Mouse (Mus musculus): ENCODE data around the gene Itprip. TPM values are rescaled to one million over a fixed set of nuclear protein-coding genes. Genes with fewer than 3 reads are reported as not detected.
A peak's percentile ranks its signal among the peaks of the same experiment; 100 is the strongest.

Itprip gene
- 6.1 and 6.2 TPM in 2 replicates for polyA plus RNA-seq (2012; rRNA removed)

DNA sequence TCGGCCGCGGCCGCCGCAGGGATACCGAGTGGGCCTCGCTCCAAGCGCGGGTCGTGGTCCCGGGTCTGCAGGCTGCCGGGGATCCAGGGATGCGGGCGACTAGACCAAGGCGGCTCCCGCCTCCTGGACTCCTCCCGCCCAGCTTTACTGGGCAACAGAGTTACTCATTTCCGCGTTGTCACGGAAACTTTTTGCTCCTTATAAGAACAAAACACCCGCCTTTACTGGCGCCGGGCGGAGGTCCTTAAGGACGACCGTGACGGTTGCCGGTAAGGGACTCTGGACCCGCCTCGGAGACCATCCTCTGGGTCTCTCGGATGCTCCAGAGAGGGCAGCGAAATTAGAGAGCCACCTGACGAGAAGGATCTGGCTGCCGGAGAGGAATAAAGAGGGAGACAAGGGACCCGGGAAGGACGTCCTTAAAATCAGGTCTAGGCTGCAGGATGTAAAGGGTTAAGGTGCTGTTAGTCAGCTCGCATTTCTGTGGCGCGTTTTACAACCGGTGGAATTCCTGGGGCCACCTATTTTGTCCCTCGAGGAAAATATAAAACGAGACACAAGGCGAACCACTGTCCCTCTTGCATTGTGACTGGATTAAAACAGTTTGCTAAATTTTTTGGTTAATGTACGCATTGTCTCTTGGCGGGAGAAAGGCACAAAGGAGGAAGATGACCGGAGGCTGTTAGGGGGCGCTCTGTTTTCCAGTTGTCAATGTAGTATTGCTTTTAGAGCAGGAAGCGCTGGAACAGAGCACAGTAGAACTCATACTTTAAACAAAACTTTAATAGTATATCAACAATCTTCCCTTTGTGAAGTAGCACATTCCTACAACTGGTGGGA is at the start of gene Itprip, which contains the start of gene Cfap43:
Gene Itprip, minus strand, starts transcription at position 174 of the 840 bp plus-strand sequence.
Gene Cfap43, minus strand, starts transcription at position 162 of the 840 bp plus-strand sequence.
- TF ChIP-seq POLR2A (IDR thresholded peaks at IDR 0.05; ENCODE audit: borderline replicate concordance, extremely low read depth, insufficient read depth, insufficient read length, poor library complexity, severe bottlenecking) (0 out of 2 replicates have a peak, but pooled peaks have one; percentile 13), CTCF (IDR thresholded peaks at IDR 0.05; ENCODE audit: borderline replicate concordance, extremely low read depth, insufficient read depth, insufficient read length) (peak; percentile 52; the same call in 1 of the 2 replicates)
- peak; percentile 92 for DNase-seq (ENCODE audit: low read depth)

DNA sequence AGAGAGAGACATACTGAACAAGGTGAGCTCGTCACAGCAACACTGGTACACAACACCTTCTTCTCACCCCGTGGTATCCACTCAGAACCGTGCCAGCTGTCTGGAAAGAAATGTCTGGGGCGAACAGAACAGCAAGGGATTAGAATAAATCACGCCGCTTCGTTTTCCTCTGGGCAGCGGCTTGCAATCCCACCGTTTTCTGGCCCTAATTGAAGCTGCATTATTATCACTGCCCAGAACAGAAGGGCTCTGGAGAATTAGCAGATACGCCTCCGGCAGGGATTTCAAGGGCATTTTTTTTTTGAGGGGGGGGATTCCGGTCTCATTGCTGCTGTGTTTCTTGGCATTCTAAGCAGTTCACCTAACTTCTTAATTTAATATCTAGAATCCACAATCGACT is 39.1 kb upstream of the Itprip start:
- DNase-seq (ENCODE audit: low read depth) = peak; percentile 67
- TF ChIP-seq CTCF (IDR thresholded peaks at IDR 0.05; ENCODE audit: borderline replicate concordance, extremely low read depth, insufficient read depth, insufficient read length) (no peak), POLR2A (IDR thresholded peaks at IDR 0.05; ENCODE audit: borderline replicate concordance, extremely low read depth, insufficient read depth, insufficient read length, poor library complexity, severe bottlenecking) (no peak)

DNA sequence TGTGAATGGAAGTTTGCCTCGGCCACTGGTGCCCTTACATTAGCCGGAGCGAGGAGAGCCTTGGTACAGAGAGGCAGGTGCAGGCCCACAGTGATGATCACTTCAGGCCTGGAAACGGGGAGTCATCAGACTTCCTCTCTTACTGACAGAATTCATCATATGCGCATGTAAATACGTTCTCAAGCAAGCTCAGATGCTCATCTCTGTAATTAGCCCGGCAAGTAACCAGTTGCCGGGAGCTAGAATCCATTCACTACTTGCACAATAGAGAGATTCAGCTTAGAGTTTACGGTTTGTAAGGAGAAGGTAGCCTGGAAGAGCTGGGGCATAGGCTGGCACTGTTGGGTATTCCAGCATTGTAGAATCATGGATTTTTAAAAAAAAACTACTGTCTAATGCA is 34.1 kb upstream of the Itprip start:
- peak; percentile 63 for DNase-seq (ENCODE audit: low read depth)

DNA sequence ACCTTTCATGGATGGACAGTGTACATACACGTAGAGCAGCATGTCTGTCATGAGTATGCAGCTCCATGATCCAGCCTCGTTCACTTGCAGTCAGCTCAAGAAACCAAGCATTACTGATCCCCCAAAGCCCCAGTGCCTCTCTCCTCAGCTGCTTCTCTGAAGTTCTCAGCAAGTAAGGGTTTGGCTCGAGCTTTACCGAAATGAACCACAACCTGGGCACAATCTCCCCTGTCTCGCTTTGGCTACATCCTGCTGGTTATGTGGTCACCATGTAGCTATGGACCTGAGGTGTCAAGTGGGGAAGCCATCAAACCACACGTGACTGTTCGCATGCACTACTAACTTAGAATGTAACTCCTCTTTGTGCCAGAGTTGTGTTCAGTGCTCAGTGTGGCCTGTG is 31.8 kb upstream of the Itprip start:
- TF ChIP-seq CTCF (IDR thresholded peaks at IDR 0.05; ENCODE audit: borderline replicate concordance, extremely low read depth, insufficient read depth, insufficient read length) = no peak
- no peak for TF ChIP-seq POLR2A (IDR thresholded peaks at IDR 0.05; ENCODE audit: borderline replicate concordance, extremely low read depth, insufficient read depth, insufficient read length, poor library complexity, severe bottlenecking)
- DNase-seq (ENCODE audit: low read depth) = no peak

More for the DNA sequence above, 34.1 kb upstream of the Itprip start:
- TF ChIP-seq CTCF (IDR thresholded peaks at IDR 0.05; ENCODE audit: borderline replicate concordance, extremely low read depth, insufficient read depth, insufficient read length) (no peak), POLR2A (IDR thresholded peaks at IDR 0.05; ENCODE audit: borderline replicate concordance, extremely low read depth, insufficient read depth, insufficient read length, poor library complexity, severe bottlenecking) (no peak)

DNA sequence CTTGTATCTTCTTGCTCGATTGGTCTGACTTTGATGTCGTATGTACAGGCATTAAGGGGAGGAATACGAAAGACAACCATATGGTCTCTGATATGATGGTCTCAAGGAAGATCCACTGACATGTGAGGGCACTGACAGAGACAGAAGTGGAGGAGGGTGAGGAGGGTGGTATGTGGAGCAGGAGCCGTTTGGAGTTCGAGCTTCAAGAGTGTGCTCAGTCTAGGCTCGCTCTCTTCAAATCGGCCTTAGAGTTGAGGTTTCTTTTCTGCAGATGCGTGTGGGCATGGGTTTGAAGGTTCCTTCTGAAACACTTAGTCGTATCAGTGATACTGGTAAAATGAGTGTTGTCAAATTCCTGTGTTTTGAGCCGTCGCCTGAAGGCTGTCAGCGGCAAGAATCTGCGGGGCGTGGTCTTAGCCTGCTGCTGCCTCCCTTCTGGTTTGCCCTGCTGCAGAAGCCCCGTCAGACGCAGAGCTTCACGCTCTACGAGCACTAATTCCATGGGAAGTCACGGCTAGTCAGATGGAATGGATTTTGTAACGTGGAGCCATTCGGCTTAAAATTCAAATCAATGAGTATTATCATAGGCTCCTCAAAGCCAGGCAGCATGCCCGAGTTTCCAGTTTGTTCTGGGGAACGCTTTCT is 27.8 kb upstream of the Itprip start:
- peak; percentile 69 for DNase-seq (ENCODE audit: low read depth)
- TF ChIP-seq CTCF (IDR thresholded peaks at IDR 0.05; ENCODE audit: borderline replicate concordance, extremely low read depth, insufficient read depth, insufficient read length) (no peak), POLR2A (IDR thresholded peaks at IDR 0.05; ENCODE audit: borderline replicate concordance, extremely low read depth, insufficient read depth, insufficient read length, poor library complexity, severe bottlenecking) (no peak)

DNA sequence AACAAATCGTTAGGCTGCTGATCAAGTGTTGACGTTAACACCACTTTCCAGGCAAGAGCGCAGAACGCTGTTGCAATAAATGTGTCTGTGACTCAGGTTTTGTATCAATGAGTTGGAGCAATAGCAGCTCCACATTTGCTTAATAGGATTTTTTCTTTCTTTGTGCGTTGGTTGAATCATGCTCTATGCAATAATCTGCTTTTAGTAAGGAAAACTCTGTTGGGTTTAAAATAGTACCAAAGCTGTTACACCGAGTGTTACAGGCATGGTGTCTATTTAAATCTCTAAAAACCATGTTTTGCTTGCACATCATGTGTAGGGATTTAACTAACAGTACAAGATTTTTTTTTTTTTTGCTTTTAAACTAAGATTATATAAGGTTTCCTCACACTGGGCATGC is 20.3 kb upstream of the Itprip start:
- TF ChIP-seq POLR2A (IDR thresholded peaks at IDR 0.05; ENCODE audit: borderline replicate concordance, extremely low read depth, insufficient read depth, insufficient read length, poor library complexity, severe bottlenecking) (no peak), CTCF (IDR thresholded peaks at IDR 0.05; ENCODE audit: borderline replicate concordance, extremely low read depth, insufficient read depth, insufficient read length) (no peak)
- no peak for DNase-seq (ENCODE audit: low read depth)

DNA sequence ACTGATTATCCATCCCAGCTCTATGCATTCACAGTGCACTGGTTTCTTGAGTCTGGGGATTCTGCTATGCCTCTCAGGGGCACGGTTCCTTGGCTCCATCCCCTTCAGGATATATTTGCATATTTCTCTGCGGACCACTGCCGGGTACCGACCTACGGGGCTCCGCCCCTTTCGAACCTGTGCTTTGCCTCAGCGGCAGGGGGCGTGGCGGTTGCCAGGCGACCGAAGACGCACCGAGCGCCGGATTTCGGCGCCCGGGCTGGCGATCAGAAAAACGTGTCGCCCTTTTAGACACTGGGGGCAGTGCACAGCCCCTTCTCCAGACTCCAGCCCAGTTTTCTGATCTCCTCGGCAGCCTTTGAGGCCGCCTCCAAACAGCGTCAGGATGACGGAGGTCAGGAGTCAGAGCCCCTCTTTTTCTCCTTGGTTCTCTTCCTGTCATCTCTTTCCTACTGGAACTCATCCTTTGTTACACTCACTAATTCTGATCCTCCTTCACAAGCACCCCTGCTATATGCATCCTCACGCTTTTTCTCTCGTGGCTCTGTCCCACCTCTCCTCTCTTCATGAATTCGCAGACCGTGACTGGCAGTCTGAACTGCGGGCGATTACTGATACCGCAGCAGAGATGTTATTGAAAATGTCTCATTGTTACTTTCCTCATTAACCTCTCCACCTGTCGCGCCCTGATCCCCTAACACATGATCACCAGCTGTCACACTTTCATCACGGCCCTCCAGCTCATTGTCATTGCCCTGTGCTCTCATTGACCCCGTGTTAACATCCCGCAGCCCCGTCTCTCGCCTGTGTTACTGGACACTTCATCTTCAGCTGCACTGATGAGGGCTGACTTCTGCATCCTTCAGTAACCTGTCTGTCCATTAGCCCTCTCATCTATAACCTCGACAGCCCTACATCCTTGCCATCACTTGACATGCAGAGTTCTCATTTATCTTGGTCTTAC is 18.6 kb upstream of the Itprip start, which contains the start of gene Cfap58:
Gene Cfap58, plus strand, starts transcription at position 233 of the 964 bp plus-strand sequence.
- peak; percentile 92 for DNase-seq (ENCODE audit: low read depth)
- TF ChIP-seq POLR2A (IDR thresholded peaks at IDR 0.05; ENCODE audit: borderline replicate concordance, extremely low read depth, insufficient read depth, insufficient read length, poor library complexity, severe bottlenecking) (no peak), CTCF (IDR thresholded peaks at IDR 0.05; ENCODE audit: borderline replicate concordance, extremely low read depth, insufficient read depth, insufficient read length) (peak; percentile 35; the same call in 1 of the 2 replicates)

DNA sequence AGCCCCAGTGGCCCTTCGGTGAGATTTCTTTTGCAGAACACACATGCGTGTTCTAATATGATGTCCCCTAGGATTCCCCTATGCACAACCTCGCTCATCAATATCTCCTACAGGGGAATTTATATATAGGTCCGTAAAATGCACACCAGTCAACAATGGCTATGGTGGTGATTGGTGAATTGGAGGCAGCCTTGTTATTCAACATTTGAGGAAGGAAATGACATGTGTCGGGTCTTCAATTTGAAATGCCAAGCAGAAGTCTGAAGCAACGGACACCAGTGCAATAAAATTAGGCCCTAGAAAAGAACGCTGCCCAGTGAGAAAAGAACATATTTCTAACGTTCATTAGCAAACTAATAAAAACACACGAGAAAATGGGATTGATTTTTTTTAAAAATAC is 17.8 kb upstream of the Itprip start:
- no peak for TF ChIP-seq POLR2A (IDR thresholded peaks at IDR 0.05; ENCODE audit: borderline replicate concordance, extremely low read depth, insufficient read depth, insufficient read length, poor library complexity, severe bottlenecking)
- no peak for TF ChIP-seq CTCF (IDR thresholded peaks at IDR 0.05; ENCODE audit: borderline replicate concordance, extremely low read depth, insufficient read depth, insufficient read length)
- DNase-seq (ENCODE audit: low read depth) = no peak

DNA sequence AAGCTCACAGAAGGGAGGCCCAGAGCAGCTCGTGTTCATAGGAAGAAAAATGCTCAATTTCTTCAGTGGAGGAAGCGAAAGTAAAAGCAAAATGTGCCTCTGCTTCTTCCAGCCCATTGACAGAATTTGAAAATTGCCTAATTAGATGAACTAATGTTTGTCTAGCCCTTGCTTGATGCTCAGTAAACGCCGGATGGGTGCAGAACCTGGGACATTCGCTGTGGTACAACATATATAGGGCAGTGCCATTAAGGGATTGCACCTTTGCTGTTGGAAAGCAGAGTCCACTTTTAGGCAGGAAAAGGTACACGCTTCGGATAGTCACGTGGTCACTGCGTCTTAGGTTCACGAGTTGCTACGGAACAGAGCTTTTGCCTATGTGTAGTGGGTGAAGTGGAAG is 17.4 kb upstream of the Itprip start:
- no peak for TF ChIP-seq CTCF (IDR thresholded peaks at IDR 0.05; ENCODE audit: borderline replicate concordance, extremely low read depth, insufficient read depth, insufficient read length)
- no peak for TF ChIP-seq POLR2A (IDR thresholded peaks at IDR 0.05; ENCODE audit: borderline replicate concordance, extremely low read depth, insufficient read depth, insufficient read length, poor library complexity, severe bottlenecking)

DNA sequence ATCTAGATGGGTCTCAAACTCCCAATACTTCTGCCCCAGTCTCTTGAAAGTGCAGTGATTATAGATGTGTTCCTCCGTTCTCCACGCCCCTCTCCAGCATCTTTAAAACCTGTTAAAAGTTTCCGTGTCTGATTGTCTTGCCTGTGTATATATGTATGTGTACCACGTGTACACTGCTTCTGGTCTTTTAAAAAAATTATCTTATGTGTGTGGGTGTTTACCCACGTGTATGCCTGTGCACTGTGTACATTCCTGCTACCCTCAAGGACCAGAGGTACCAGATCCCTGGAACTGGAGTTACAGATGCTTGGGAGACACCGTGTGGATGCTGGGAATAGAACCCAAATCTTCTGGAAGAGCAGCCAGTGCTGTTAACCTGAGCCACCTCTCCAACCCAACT is 16.4 kb upstream of the Itprip start:
- TF ChIP-seq CTCF (IDR thresholded peaks at IDR 0.05; ENCODE audit: borderline replicate concordance, extremely low read depth, insufficient read depth, insufficient read length) = no peak
- TF ChIP-seq POLR2A (IDR thresholded peaks at IDR 0.05; ENCODE audit: borderline replicate concordance, extremely low read depth, insufficient read depth, insufficient read length, poor library complexity, severe bottlenecking) = no peak
- no peak for DNase-seq (ENCODE audit: low read depth)

More for the DNA sequence above, 17.4 kb upstream of the Itprip start:
- DNase-seq (ENCODE audit: low read depth) = no peak
